Mouse (Mus musculus): ENCODE data around the gene Zbtb16. TPM values are rescaled to one million over a fixed set of nuclear protein-coding genes. Genes with fewer than 3 reads are reported as not detected.

The Zbtb16 gene
- total RNA-seq, 2 experiments from 2014 or later, result 32.2 to 47.0 TPM

DNA sequence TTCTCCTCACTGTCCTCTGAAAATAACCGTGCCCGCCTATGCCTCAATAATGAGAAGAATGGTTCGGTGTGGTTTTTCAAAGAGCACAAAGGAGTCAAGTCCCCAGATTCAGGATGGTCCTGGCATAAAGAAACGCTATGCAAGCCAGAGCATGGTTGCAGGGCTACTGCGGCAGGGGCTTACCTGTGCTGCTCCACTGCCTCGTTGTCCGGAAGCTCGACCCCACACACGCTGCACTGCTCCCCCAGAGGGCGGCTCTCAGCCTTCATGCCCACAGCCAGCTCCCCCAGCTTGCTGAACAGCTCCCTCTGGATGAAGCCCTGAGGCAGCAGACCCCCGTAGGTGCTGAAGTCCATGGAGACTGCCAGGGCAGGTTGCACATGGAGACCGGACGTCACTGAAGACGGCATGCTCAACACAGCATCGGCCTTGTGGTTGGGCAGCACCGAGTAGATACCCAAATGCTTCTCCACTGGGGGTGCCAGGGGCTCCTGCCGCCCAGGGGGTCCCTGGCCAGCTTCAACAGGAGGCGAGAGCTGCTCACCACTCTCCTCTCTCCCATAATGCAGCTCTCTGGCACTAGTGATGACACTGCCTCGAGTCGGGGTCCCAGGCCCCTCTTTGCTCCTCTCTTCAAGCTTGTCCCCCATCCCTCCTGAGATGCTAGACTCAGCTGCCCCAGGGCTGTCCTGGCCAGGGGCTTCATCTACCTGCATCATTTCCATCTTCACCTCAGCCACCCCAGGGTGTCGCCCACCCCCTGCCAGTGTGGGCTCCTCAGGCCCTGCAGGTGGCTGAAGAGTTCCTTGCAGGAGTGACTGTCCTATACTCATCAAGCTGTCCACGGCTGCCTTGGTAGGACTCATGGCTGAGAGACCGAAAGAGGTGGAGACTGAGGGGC, 4.2 kb downstream of the Zbtb16 start:
- intact Hi-C loops (cut with DNase I), result no loop called here
- no peak for DNase-seq (ENCODE audit: extremely low spot score in 1 of 2, low spot score in 2 of 2)

DNA sequence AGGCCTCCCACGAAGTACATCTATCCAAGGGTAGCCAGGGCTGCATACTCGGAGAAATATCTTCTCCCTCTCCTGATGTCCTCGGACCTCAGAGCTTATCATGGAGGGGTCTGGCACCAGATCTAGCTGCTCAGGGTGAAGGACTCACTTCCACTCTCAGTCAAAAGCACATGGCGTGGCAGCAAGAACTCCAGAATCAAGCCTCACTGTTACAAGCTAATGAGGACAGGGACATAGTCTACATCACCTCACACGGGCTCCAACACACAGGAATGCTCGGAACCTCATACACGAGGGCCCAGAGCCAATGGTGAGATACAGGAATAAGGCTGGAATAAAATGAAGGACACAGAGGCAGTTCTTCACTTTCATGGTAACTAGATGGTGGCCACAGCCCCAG, 7.2 kb downstream of the Zbtb16 start:
- intact Hi-C loops (cut with DNase I), result no loop called here
- no peak for DNase-seq (ENCODE audit: extremely low spot score in 1 of 2, low spot score in 2 of 2)

DNA sequence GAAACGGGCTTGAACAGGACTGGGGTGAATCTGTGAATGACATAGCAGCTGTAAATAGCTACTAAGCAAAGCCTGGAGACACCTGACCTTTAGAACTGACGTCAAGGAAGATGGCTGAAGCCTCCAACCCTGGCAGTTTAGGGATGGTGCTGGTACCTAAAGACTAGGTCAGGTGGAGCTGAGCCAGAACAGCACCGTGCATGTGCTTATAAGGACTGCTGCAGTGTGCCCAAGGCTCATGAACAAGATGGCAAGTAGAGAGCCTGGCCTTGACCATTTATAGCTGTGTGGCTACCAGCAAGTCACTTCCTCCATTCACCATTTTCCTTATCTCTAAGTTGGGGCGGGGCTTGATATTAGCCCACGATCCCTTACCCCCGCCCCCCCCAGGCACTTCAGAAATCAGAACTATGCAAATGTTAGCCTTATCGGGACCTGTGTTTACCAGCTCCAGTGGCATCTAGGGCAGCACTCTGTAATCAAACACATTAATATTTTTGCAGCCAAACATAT, 9.6 kb downstream of the Zbtb16 start:
- no peak for DNase-seq (ENCODE audit: extremely low spot score in 1 of 2, low spot score in 2 of 2)
- intact Hi-C loops (cut with DNase I), result no loop called here

- DNase-seq (ENCODE audit: extremely low spot score in 1 of 2, low spot score in 2 of 2), result no peak
- intact Hi-C loops (cut with DNase I), result no loop called here
These were observed 11.4 kb downstream of the Zbtb16 start for GRCm38 (mm10) chr9:48824533-48825130.

- no peak for DNase-seq (ENCODE audit: extremely low spot score in 1 of 2, low spot score in 2 of 2)
- intact Hi-C loops (cut with DNase I), result no loop called here
These were observed 12.2 kb downstream of the Zbtb16 start for GRCm38 (mm10) chr9:48823851-48824250.

DNA sequence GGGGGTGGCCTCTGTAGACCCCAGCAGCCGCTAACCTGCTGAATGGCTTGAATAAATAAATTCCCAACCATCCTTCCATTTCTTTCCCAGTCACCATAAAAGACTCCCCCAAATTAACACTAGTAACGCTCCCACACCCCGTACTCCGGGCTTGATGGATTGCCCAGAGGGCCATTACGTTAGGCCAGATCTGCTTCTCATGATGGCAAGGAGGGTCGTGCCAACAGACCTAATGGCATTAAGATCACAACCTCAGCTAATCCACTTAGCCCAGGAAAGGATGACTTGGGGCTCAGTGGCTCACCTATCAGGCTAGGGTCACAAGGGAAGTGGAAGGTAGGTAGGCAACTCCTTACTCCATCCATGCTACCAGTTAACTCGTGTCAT, 12.7 kb downstream of the Zbtb16 start:
- intact Hi-C loops (cut with DNase I), result no loop called here
- DNase-seq (ENCODE audit: extremely low spot score in 1 of 2, low spot score in 2 of 2), result no peak

DNA sequence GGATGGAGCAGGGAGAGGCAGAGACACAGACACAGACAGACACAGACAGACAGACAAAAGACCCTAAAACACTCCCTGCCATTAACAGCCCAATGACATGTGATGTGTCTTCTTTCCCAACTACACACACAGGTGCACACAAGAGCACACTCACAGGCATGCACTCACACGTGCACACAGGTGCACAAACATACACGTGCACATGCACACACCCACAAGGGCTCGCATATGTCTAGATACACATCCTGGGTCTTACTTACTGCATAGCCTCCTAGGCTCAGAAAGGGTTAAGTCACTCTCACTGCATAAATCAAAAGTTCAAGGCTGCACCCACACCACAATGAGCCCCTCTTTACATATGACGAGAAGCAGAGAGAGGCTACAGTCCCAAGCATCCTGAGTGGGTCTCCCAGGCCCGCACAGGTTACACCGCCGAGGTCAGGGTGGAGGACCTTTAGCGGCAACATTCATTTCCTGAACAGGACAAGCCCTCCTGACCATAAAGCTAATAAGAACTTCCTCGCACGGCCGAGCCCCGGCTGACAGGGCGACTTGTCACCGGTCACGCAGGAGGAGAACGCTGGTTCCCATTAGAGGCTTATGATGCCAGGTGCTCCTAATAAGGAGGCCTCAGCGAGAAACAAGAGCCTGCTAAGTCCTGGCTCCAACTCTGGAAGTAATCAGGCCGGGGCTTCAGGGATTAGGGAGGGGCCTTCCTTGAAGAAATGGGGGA, 13.3 kb downstream of the Zbtb16 start:
- intact Hi-C loops (cut with DNase I), result no loop called here
- DNase-seq (ENCODE audit: extremely low spot score in 1 of 2, low spot score in 2 of 2), result no peak

DNA sequence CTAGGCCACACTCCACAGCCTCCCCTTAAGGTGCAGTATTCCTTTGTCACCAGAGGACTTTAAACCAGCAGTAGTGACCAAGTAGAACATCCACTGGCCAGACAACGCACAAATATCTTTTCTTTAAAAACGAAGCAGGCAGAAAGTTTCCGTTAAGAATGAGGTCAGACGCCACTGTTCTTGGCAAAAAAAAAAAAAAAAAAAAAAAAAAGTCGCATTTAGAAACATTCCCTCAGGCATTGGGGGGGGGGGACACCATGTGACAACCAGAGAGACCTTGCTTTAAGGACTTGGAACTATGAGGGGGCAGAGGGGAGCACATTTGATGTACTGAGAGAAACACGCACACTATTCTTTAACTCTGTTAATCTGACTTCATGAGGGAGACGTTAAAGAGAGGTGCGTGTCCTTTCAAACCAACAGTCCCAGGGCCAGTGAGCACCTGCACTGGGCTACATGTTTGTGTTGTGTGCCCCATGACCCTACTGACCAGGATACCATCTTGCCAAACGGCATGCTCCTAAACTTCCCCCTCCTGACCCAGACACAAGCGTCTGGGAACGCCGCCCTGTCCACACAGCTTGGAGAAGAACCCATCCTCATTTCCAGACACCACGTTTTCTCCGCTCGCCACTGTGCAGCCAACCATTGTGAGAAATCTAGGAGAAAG, 14.0 kb downstream of the Zbtb16 start:
- DNase-seq (ENCODE audit: extremely low spot score in 1 of 2, low spot score in 2 of 2), result no peak
- intact Hi-C loops (cut with DNase I), result no loop called here

DNA sequence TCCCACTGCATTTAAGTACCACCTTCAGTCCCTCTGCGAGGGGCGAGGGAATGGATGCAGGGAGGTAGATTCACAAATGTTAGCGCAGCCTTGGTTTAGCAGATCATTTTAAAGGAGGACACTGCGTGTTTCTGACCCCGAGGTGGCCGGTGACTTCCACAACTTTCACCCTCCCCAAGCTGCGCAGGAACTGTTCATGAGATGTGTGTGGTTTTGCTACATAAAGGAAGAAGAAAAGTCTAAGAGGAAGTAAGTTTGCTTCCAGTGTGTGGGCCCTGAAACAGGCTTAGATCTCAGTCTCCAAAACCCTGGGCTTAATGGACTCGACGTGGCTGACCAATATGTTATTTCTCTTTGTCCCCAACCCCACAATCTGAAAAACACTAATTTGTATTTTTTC, 14.6 kb downstream of the Zbtb16 start:
- intact Hi-C loops (cut with DNase I), result no loop called here
- no peak for DNase-seq (ENCODE audit: extremely low spot score in 1 of 2, low spot score in 2 of 2)

DNA sequence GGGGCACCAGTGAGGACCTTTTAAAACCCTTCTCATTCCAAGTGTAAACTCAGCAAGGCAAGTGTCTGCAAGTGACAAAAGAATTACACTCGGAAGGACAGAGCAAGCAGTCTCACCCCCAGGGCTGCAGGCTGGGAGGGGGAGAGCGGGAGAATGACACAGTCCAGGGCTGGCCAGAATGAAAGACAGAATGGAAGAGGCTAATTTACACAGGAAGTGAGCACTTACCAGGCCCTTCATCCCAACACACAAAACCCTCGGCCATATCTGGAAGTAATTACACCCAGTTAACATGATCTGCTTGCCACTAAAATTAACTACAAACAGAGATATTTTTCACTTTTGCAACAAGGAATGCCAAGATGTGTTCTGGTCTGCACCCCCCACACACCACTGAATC, 15.2 kb downstream of the Zbtb16 start:
- intact Hi-C loops (cut with DNase I), result no loop called here

GRCm38 (mm10) chr9:48819695-48820094, 16.3 kb downstream of the Zbtb16 start:
- intact Hi-C loops (cut with DNase I), result no loop called here
- no peak for DNase-seq (ENCODE audit: extremely low spot score in 1 of 2, low spot score in 2 of 2)

More for the DNA sequence above, 15.2 kb downstream of the Zbtb16 start:
- no peak for DNase-seq (ENCODE audit: extremely low spot score in 1 of 2, low spot score in 2 of 2)

GRCm38 (mm10) chr9:48819137-48819536, 16.9 kb downstream of the Zbtb16 start:
- DNase-seq (ENCODE audit: extremely low spot score in 1 of 2, low spot score in 2 of 2), result no peak
- intact Hi-C loops (cut with DNase I), result no loop called here

- intact Hi-C loops (cut with DNase I), result no loop called here
- no peak for DNase-seq (ENCODE audit: extremely low spot score in 1 of 2, low spot score in 2 of 2)
These were observed 18.1 kb downstream of the Zbtb16 start for GRCm38 (mm10) chr9:48817907-48818306.

DNA sequence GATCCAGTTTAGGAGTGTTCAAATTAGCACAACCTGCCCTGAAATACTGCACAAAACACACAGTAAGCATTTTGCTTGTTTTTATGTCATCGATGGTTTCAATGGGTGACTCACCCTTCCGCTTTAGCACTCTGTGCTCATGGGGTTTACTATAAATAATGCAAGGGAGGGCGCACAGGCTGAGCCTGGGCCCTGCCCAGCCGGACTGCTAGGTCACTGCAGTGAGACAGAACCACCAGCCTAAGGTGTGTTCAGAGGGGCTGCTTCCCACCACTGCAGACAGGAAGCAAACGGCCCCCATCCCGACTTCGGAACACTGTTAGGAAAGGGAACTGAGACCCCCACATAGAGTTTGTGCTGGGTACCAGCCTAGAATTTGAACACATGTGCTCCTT, 18.6 kb downstream of the Zbtb16 start:
- intact Hi-C loops (cut with DNase I), result no loop called here
- no peak for DNase-seq (ENCODE audit: extremely low spot score in 1 of 2, low spot score in 2 of 2)

- intact Hi-C loops (cut with DNase I), result no loop called here
- DNase-seq (ENCODE audit: extremely low spot score in 1 of 2, low spot score in 2 of 2), result no peak
These were observed 19.2 kb downstream of the Zbtb16 start for GRCm38 (mm10) chr9:48816678-48817398.

- no peak for DNase-seq (ENCODE audit: extremely low spot score in 1 of 2, low spot score in 2 of 2)
- intact Hi-C loops (cut with DNase I), result no loop called here
These were observed 19.9 kb downstream of the Zbtb16 start for GRCm38 (mm10) chr9:48816157-48816556.

DNA sequence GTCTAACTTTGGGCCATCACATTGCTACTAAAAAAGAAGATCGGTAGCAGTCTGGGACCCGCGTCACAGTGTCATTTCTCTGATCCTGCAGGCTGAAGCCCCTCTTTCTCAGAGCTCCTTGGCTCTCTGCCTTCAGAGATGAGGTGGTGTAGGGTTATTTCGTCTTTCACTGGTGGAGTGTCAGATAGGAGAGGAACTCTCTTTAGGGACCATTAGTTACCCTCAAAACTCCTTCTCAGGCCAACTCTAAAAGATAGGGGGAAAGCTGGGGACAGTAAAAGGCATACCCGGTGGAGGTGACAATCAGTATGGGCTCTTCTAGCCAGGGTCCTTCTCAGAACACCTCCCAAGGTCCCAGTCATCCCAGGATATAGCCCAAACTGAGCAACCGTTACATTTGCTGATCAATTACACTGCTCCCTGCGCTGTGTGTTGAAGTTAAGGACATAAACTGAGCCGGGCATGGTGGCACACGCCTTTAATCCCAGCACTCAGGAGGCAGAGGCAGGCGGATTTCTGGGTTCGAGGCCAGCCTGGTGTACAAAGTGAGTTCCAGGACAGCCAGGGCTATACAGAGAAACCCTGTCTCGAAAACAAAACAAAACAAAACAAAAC, 21.0 kb downstream of the Zbtb16 start:
- intact Hi-C loops (cut with DNase I), result no loop called here
- no peak for DNase-seq (ENCODE audit: extremely low spot score in 1 of 2, low spot score in 2 of 2)
